Mouse (Mus musculus) cerebellum, postnatal 10 days (tissue): Measurements from ENCODE around the gene Fam171b.

Experiments used
- DNase-seq, 2 experiments: peaks; one replicate each; pipeline ENCODE4 v3.0.0; 2021; ENCODE audit warnings: mixed read lengths in 2 of 2

Fam171b gene

GRCm38 (mm10) chr2:83893701-83894100 lies 81.3 kb downstream of the Fam171b start:
- DNase-seq: no peak

- no peak for DNase-seq
These were observed 89.6 kb downstream of the Fam171b start for GRCm38 (mm10) chr2:83901896-83902540.

- DNase-seq: no peak
These were observed 117.1 kb downstream of the Fam171b start for GRCm38 (mm10) chr2:83929478-83930088.
